Mouse (Mus musculus): ENCODE results near the gene Rpp25. TPM values are rescaled to one million over a fixed set of nuclear protein-coding genes. Genes with fewer than 3 reads are reported as not detected.

Rpp25 gene
- polyA plus RNA-seq, 1 experiment: 0.93 TPM

Other genes with a start within 250 kb of the Rpp25 start
- 8.2 and 16.4 TPM in 2 replicates for gene 1700017B05Rik, start 241.4 kb upstream of the Rpp25 start, polyA plus RNA-seq (2012; rRNA removed)
- gene Ppcdc, start 63.9 kb upstream of the Rpp25 start, polyA plus RNA-seq (2012; rRNA removed): 51.6 and 57.3 TPM in 2 replicates
- 41.8 and 50.0 TPM in 2 replicates for gene Scamp5, start 36.0 kb upstream of the Rpp25 start, polyA plus RNA-seq (2012; rRNA removed)
- 202 and 206 TPM in 2 replicates for gene Cox5a, start 17.2 kb downstream of the Rpp25 start, polyA plus RNA-seq (2012; rRNA removed)
- gene Fam219b, start 33.5 kb downstream of the Rpp25 start, polyA plus RNA-seq (2012; rRNA removed): 9.1 and 12.1 TPM in 2 replicates
- 61.7 and 76.0 TPM in 2 replicates for gene Mpi, start 48.7 kb downstream of the Rpp25 start, polyA plus RNA-seq (2012; rRNA removed)
- gene Scamp2, start 56.9 kb downstream of the Rpp25 start, polyA plus RNA-seq (2012; rRNA removed): 109 and 114 TPM in 2 replicates
- gene Ulk3, start 85.4 kb downstream of the Rpp25 start, polyA plus RNA-seq (2012; rRNA removed): 46.2 and 47.9 TPM in 2 replicates
- not detected in 2 replicates for gene Cplx3, start 102.3 kb downstream of the Rpp25 start, polyA plus RNA-seq (2012; rRNA removed)
- not detected in 2 replicates for gene Lman1l, start 116.7 kb downstream of the Rpp25 start, polyA plus RNA-seq (2012; rRNA removed)
- gene Csk, start 149.6 kb downstream of the Rpp25 start, polyA plus RNA-seq (2012; rRNA removed): 41.3 and 58.2 TPM in 2 replicates
- 0.08 and 0.67 TPM in 2 replicates for gene Cyp1a2, start 179.7 kb downstream of the Rpp25 start, polyA plus RNA-seq (2012; rRNA removed)
- 1.3 TPM in 2 replicates for gene Cyp1a1, start 183.9 kb downstream of the Rpp25 start, polyA plus RNA-seq (2012; rRNA removed)
- 11.7 and 14.0 TPM in 2 replicates for gene Edc3, start 204.5 kb downstream of the Rpp25 start, polyA plus RNA-seq (2012; rRNA removed)